Mouse (Mus musculus) 3T3-L1 (cell line): ENCODE measurements around the gene B3gnt6.

Experiments used
- DNase-seq: peaks from one replicate; pipeline ENCODE4 v3.0.0-alpha.2; 2015; ENCODE audit warnings: low read depth, low spot score

B3gnt6 gene

DNA sequence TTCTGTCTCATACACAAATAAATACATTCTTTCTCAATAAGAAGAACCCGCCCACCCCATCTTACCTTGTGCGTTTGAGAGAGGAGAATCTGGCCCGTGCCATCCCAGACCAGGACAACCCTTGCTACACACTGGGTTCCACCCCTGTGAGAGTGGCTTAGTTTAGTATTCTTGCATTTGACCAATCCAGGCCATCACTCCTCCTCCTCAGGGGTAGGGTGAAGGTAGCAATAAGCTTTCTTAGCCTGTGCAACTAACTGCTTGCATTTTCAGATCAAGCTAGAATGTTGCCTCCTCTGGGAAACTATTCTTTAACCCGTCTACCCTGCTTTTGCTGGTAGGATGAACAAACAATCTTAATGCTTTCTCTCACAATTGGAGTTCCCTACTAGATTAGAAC is at the start of gene B3gnt6:
B3gnt6 (minus strand) TSS at position 101 of the 400 bp plus-strand sequence.
- no peak for DNase-seq

- no peak for DNase-seq
Measured at GRCm38 (mm10) chr7:98236686-98237359, 37.5 kb upstream of the B3gnt6 start.

- no peak for DNase-seq
Measured at GRCm38 (mm10) chr7:98223796-98224195, 24.5 kb upstream of the B3gnt6 start.

DNA sequence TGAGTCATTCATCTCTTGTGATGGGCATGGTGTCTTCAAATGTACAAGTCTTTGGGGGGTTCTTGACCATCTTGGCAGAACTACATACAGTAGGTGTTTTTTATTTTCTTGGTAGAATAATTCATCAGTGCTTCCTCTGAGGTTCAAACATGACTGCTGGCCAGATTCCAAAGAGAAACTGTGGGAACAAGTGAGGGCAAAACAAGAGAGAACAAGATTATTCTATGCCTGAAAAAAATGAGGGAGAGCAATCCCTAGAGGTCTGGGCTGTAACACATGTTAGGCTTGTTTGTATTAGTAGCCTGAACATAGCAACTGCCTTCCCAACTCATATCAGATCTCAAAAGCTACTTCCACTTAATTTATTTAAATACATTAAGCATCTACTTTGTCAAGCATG is 17.4 kb upstream of the B3gnt6 start:
- no peak for DNase-seq

- no peak for DNase-seq
Measured at GRCm38 (mm10) chr7:98202946-98203345, 3.7 kb upstream of the B3gnt6 start.

DNA sequence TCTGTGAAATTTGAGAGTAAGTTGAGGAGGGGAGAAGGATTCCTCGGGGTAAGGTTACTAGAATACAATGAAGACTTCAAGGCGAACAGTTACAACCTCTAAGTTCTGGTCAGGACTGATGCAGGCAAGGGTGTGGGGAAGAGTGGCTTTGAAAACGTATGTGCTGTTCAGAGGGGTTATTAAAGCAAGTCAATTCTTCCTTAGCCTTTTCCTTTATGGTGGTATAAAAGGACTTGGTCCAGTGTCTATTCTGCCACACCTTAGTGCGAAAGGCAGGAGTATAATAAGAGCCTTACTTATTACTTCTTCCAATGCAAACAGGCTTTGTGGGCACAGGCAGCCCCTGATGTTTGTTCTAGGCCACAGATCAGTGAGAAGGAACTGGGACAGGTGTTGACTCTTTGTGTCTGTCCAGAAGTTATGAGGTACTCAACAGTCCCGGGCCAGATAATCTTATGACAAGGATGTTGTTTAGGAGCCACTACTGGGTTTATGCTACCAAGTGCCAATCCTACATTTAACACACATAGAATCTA is 2.3 kb upstream of the B3gnt6 start:
- DNase-seq, result no peak

DNA sequence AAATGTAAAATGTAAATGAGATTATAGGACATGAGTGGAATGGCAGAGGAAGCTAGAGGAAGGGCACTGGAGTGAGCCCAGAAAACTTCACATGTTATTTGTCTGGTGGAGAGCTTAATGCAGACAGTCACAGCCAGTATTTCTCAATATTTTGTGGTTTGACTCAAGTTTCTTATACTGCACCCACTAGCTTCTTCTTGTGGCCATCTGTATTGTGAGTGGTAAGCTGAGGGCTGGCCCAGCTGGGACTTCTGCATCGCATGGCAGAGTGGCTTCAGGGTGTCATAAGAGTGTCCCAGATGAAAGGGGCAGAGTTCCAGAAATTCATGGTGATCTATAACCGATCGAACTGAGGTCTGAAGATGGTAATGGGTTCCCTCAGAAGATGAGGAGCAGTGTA is 1.1 kb upstream of the B3gnt6 start:
- DNase-seq, result no peak

DNA sequence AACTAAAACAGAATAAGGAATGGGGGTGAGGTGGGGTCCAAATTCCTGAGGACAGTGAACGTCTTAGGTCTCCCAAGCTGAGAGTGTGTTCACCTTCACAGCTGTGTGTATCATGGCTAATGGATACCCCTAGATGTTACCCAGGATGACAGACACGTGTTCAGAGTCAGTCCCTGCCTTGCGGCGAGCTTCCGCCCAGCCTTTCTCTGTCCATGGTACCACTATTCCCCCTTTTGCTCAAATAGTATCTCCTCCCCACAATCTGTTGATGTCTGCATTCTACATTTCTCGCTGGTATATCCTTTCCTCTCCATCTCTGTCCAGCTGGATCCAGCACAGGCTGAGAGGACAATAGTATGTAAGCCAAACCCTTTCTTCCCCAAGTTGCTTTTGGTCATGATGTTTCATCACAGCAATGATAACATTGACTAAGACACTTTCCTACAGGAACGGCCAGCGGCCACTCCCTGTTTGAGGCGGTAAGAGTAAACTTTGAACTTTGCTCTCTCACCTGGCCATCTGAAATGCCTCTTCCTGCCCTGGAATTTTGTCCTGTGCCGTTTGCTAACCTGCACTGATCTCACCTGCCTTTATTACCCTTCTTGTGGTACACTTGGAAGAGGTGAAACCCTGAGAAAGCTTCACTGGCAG is 4.0 kb downstream of the B3gnt6 start:
- DNase-seq, result no peak

DNA sequence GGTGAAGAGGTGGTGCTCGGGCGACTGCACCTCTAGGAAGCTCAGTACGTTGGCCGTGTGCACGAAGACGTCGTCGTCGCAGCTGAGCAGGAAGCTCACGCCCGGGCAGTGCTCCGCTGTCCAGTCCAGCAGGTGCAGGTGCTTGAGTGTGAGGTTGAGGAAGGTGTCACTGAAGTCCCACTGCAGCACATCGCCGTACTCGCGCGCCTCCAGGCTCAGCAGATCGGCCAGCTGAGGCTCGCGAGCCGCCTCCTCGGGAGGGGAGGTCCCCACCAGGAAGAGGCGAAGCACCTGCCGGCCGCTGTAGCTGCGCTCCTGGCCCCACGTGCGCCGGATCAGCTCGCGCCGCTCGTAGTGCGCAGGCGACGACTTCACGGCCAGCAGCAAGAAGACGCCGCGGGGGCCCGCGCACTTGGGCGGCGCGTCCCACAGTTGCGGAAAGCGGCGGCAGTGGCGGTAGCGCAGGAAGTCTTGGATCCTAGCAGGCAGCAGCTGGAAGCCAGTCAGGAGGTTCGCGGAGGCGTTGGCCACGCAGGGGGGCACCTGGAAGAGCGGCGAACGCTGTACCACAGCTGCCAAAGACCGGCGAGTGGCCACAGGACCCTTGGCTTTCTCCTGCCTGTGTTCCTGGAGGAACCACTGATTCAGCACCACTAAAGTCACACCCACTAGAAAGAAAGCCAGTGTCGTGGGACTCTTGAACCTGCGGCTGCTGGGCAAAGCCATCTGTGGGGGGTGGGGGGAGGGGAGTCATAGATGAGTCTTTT is 5.1 kb downstream of the B3gnt6 start:
- DNase-seq, result no peak

GRCm38 (mm10) chr7:98193515-98194025 is 5.7 kb downstream of the B3gnt6 start:
- no peak for DNase-seq

- DNase-seq, result no peak
Measured at GRCm38 (mm10) chr7:98191571-98192250, 7.6 kb downstream of the B3gnt6 start.

DNA sequence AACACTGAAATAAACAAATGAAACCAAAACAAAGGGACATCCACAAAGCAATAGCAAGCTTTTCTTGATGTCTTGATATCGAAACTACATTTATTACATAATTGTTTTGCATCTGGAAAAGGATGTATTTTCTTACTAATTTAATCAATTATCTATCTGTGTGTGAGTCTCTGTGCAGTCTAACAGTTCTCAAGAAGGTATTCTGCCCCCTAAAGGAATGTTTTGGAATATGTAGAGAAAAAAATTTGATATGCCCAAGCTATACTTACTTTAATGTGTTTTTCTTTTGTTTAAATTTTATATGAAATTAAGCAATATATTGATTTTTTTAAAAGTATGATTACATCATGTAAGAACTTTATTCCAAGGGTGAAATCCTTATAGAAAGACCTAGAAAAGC is 8.7 kb downstream of the B3gnt6 start:
- DNase-seq, result no peak

GRCm38 (mm10) chr7:98189745-98190144 is 9.5 kb downstream of the B3gnt6 start:
- DNase-seq, result no peak

DNA sequence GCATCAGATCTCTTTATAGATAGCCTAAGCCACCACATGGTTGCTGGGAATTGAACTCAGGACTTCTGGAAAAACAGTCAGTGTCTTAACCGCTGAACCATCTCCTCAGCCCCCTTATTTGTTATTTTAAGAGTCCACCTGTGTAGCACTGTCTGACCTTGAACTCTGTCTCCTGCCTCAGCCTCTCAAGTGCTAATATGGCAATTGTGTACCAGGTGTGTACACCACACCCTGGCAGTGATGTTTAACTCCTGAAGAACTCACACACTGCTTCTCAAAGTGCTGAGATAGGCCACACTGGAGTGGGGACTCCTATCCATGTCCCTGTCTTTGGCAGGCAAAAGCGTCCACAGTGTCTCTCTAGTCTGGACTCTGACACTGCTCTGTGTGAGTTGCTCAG is 10.6 kb downstream of the B3gnt6 start:
- DNase-seq, result no peak

DNA sequence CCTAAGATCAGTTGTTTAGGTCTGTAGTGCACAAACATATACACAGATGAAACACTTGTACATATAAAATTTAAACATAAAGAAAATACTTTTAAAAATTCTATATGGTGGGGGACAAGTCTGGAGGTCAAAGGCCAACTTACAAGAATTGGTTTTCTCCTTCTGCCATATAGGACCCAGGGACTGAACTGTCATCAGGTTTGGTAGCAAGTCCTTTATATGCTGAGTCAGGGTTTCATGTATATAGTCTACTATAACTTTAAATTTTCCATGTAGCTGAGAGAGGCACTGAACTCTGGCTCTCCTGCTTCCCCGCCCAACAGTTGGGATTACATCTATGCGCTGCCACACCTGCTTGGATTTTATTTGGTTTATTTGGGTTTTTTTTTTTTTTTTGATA is 11.0 kb downstream of the B3gnt6 start:
- no peak for DNase-seq

DNA sequence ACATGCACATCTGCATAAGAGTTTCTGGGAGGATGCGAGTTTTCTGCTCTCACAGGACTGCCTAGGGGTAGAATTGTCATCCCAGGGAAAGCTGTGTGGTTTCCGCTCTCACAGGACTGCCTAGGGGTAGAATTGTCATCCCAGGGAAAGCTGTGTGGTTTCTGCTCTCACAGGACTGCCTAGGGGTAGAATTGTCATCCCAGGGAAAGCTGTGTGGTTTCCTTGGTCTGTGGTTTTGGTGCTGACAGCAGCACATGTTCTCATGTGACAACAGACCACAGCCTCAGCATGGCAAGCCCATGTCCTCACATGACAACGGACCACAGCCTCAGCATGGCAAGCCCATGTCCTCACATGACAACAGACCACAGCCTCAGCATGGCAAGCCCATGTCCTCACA is 11.9 kb downstream of the B3gnt6 start:
- peak; percentile 60 for DNase-seq

DNA sequence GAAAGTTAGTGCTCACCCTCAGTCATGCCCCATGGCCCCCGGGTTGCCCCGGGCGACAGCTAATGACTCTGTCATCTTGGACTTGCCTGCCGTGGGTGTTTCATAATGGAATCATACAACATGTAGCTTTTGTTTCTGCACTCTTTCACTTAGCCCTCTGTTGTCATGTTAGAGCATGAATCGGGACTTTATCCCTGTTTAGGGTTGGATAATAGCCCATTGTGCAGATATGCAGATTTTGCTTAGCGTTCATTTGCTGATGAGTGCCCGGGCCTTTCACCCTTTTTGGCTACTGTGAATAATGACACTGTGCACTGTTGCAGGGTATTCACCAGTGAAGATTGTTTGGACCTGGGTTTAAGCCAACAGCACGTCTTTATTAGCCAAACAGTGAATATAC is 12.6 kb downstream of the B3gnt6 start:
- no peak for DNase-seq

DNA sequence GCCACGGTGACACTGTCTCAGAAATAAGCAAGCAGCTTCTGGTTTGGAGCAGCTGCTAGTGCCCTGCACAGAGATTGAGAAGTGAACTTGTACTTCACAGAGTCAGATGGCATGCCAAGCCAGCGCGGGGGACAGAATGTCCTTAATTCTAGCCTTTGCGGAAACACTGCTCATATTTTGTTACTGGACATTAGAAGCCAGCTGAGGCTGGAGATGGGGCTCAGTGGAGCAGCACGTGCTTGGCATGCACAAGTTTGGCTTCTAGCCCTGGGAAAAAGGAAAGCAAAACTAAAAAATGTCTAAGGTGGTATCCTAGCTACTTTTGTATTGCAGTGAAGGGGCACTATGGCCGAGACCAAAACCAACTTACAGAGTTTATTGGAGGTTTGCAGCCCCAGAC is 14.0 kb downstream of the B3gnt6 start:
- no peak for DNase-seq

DNA sequence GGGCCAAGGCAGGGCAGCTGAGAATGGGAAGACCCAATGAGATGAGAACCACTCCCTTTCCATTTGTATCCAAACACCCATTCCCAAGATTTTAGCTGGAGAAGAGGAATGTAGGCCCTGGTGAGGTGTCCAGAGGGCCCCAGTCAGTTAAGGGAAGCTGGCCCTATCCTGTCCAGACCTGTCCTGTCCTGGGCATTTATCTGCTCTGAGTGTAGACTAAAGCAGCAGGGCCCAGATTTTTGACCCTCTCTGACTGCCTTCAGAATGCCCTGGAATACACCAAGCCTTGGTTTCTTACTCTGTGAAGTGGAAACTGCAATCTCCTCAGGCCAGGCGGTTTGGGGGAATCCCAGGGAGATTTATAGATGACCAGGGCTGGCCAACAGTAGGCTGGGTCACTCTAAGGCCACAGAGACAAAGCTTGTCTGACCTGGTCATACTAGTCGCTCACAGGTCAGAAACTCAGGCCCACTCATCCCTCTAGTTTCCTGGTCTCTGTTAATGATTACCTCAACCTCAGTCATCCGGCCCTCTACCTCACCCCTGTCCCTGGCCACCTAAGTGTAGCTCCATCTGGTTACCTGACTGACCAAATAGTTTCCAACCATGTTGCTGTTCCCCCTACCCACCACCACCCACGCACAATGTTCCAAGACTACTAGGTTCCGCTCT is 20.6 kb downstream of the B3gnt6 start:
- peak; percentile 43 for DNase-seq

GRCm38 (mm10) chr7:98177929-98178559 is 21.2 kb downstream of the B3gnt6 start, which contains the start of gene Capn5:
Gene Capn5, minus strand, starts transcription at chr7:98178274.
- peak; percentile 74 for DNase-seq

DNA sequence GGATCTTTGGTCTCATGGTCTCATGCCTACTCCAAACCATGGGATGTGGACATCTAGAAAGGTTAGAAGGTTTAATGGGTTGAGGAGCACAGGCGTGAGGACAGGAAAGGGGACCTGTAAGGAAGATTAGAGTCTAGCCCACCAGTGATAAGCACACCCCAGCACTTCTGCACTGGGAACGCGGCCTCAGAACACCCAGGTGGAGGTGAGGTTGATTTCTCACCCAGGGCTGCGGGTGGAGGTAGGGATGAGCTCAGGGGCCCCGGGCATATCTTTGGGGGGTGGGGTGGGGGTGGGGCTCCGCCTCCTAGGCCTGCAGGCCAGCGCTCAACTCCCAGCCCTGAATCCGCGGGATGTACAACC is 21.7 kb downstream of the B3gnt6 start:
- DNase-seq, result no peak
